Mouse (Mus musculus) cerebellum, adult 2 months (tissue): ENCODE data around the gene Cdiptos.

ENCODE experiments used
- CTCF ChIP-seq: fragments of 200-500 bp; IDR thresholded peaks from 2 replicates; pipeline ENCODE4 v1.5.1; 2011; ENCODE audit warnings: low read depth, mild to moderate bottlenecking, control low read depth, low read length, moderate library complexity, borderline replicate concordance; ENCODE audit not compliant: insufficient read depth
- POLR2A ChIP-seq: fragments of 200-500 bp; IDR thresholded peaks from 2 replicates; pipeline ENCODE4 v1.6.1; 2011; ENCODE audit warnings: low read length, control low read depth, borderline replicate concordance; ENCODE audit not compliant: insufficient read depth

DNA sequence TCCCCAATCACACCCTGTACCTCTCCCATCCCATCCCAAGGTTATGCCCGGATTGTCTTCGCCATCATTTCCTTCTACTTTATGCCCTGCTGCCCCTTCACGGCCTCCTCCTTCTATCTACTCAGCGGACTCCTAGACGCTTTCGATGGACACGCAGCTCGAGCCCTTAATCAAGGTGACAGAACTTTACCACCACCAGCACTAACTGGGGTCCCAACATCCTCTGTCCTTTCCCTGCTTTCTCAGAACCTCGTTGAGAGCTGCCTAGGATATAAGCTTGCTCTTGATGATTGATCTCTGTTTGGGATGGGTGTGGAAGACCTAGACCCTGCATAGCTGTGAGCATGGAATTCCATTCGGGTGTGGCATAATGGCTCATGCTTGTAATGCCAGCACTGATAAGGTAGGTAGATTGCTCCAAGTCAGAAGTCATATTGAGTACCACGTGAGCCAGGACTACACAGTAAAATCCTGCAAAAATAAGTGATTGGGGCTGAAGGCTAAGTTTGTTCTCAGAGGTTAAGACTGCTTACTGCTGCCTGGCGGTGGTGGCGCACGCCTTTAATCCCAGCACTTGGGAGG is 1.1 kb upstream of the Cdiptos start:
- TF ChIP-seq POLR2A (no peak), CTCF (no peak)
